Mouse (Mus musculus): ENCODE measurements around the gene BC035044.

GRCm38 (mm10) chr6:128807021-128807420 is 83.9 kb downstream of the BC035044 start:
- TF ChIP-seq CTCF (IDR thresholded peaks at IDR 0.05; ENCODE audit: extremely low read depth, insufficient read depth, insufficient read length, insufficient replicate concordance) = no peak
- TF ChIP-seq POLR2A (IDR thresholded peaks at IDR 0.05; ENCODE audit: low read depth, low read length) = no peak
